In genomic region chr1:86343087-86343645, GRCm38 (mm10) we compare ENCODE assay signal across 22 mouse cellular contexts. TPM values are rescaled to one million over a fixed set of nuclear protein-coding genes. Genes with fewer than 3 reads are reported as not detected.
"Had no signal": no experiment of that assay in that cellular context is flagged by ENCODE, and none has a peak within 500 bp of the region (broad histone marks: within the 10 kb centered on the region; RNA-seq: fewer than 3 reads in every experiment).

No protein-coding gene starts in this region.

- DNase-seq: kidney, adult 9 months; kidney, postnatal 25 days; layer of hippocampus, adult 9-11 months; liver; lung, adult 18-20 months; lung, postnatal 10 days; lung, postnatal 36 days; retina, postnatal 1 day; right cerebral cortex, postnatal 25 days; spleen, adult 18-20 months; thymus, adult 18-20 months; thymus, postnatal 36 days had no signal

- H3K9ac ChIP-seq: limb, embryonic 13.5 days; liver, embryonic 12.5 days; liver, embryonic 15.5 days; lung, embryonic 15.5 days; midbrain, embryonic 12.5 days; neural tube, embryonic 13.5 days had no signal

- H3K9me3 ChIP-seq: limb, embryonic 10.5 days; limb, embryonic 13.5 days; liver, embryonic 12.5 days; liver, embryonic 15.5 days; lung, embryonic 15.5 days; megakaryocyte, embryonic 14.5 days; midbrain, embryonic 12.5 days; neural tube, embryonic 13.5 days had no signal

- H3K27ac ChIP-seq: layer of hippocampus, adult 2 months; limb, embryonic 10.5 days; limb, embryonic 13.5 days; liver, embryonic 12.5 days; liver, embryonic 15.5 days; lung, embryonic 15.5 days; midbrain, embryonic 12.5 days; neural tube, embryonic 13.5 days had no signal

- H3K27me3 ChIP-seq: limb, embryonic 13.5 days; liver, embryonic 12.5 days; liver, embryonic 15.5 days; lung, embryonic 15.5 days; megakaryocyte, embryonic 14.5 days; midbrain, embryonic 12.5 days; neural tube, embryonic 13.5 days had no signal

- H3K4me1 ChIP-seq: limb, embryonic 10.5 days; limb, embryonic 13.5 days; liver, embryonic 12.5 days; liver, embryonic 15.5 days; lung, embryonic 15.5 days; midbrain, embryonic 12.5 days; neural tube, embryonic 13.5 days had no signal

- H3K4me3 ChIP-seq: layer of hippocampus, adult 2 months; limb, embryonic 10.5 days; limb, embryonic 13.5 days; liver, embryonic 12.5 days; liver, embryonic 15.5 days; lung, embryonic 15.5 days; midbrain, embryonic 12.5 days; myocyte; neural tube, embryonic 13.5 days had no signal

RNA-seq across cellular contexts. Expression of gene B3gnt7, which starts 40.5 kb away (rescaled TPM):
- polyA plus RNA-seq: myocyte had no signal
